Mouse (Mus musculus) embryo, embryonic 11 days (tissue): ENCODE data around the gene Esx1.

Experiments
- DNase-seq: peaks from one replicate; pipeline ENCODE4 v3.0.0-alpha.2; 2015

The Esx1 gene

GRCm38 (mm10) chrX:137121718-137122117 is at the start of gene Esx1:
Gene Esx1, minus strand, starts transcription at chrX:137122083.
- DNase-seq, result no peak

GRCm38 (mm10) chrX:137170021-137170420 is 48.1 kb upstream of the Esx1 start:
- no peak for DNase-seq

GRCm38 (mm10) chrX:137167658-137168057 is 45.8 kb upstream of the Esx1 start:
- DNase-seq, result no peak

GRCm38 (mm10) chrX:137165621-137166020 is 43.7 kb upstream of the Esx1 start:
- no peak for DNase-seq

- DNase-seq, result no peak
These were observed 40.8 kb upstream of the Esx1 start for GRCm38 (mm10) chrX:137162700-137163099.

GRCm38 (mm10) chrX:137160971-137161370 is 39.1 kb upstream of the Esx1 start:
- no peak for DNase-seq

- DNase-seq, result no peak
These were observed 27.2 kb upstream of the Esx1 start for GRCm38 (mm10) chrX:137149050-137149449.

- no peak for DNase-seq
These were observed 22.8 kb upstream of the Esx1 start for GRCm38 (mm10) chrX:137144674-137145073.

- DNase-seq, result no peak
These were observed 21.8 kb upstream of the Esx1 start for GRCm38 (mm10) chrX:137143726-137144125.

- no peak for DNase-seq
These were observed 20.7 kb upstream of the Esx1 start for GRCm38 (mm10) chrX:137142546-137142945.

- peak; percentile 75 for DNase-seq
These were observed 19.8 kb upstream of the Esx1 start for GRCm38 (mm10) chrX:137141669-137142068.

GRCm38 (mm10) chrX:137127542-137127941 is 5.7 kb upstream of the Esx1 start:
- no peak for DNase-seq

GRCm38 (mm10) chrX:137119675-137120423 is 2.0 kb downstream of the Esx1 start:
- no peak for DNase-seq

GRCm38 (mm10) chrX:137118097-137118746 is 3.7 kb downstream of the Esx1 start:
- DNase-seq, result peak; percentile 80

GRCm38 (mm10) chrX:137106498-137106897 is 15.4 kb downstream of the Esx1 start:
- DNase-seq, result no peak

- no peak for DNase-seq
These were observed 17.4 kb downstream of the Esx1 start for GRCm38 (mm10) chrX:137104531-137104930.
